Mouse (Mus musculus) liver, embryonic 13.5 days (tissue): ENCODE data around the gene Acbd6. TPM values are rescaled to one million over a fixed set of nuclear protein-coding genes. Genes with fewer than 3 reads are reported as not detected.

ENCODE experiments used
- ATAC-seq: fragments of 200-750 bp; cut with Nextera tagmentation; 2 replicates; pipeline ENCODE4 v1.8.0; 2017; ENCODE audit warnings: low read depth, mild to moderate bottlenecking, moderate number of reproducible peaks, moderate library complexity
- DNase-seq: peaks from one replicate; pipeline ENCODE4 v3.0.0; 2022
- H3K27ac ChIP-seq: fragments of 300-500 bp; sonication (generic); 2 replicates; pipeline ENCODE4 v1.5.1; 2015; ENCODE audit warnings: moderate library complexity, mild to moderate bottlenecking, inconsistent platforms
- H3K27me3 ChIP-seq: fragments of 300-500 bp; sonication (generic); 2 replicates; pipeline ENCODE4 v1.6.1; 2015; ENCODE audit warnings: mild to moderate bottlenecking, inconsistent platforms
- H3K36me3 ChIP-seq: fragments of 300-500 bp; sonication (generic); 2 replicates; pipeline ENCODE4 v1.6.1; 2015; ENCODE audit warnings: mild to moderate bottlenecking, inconsistent platforms
- H3K4me1 ChIP-seq: fragments of 300-500 bp; sonication (generic); replicated peaks from 2 replicates; pipeline ENCODE4 v1.6.1; 2015; ENCODE audit warnings: inconsistent platforms
- H3K4me2 ChIP-seq: fragments of 300-500 bp; sonication (generic); 2 replicates; pipeline ENCODE4 v1.6.1; 2015; ENCODE audit warnings: inconsistent platforms, mild to moderate bottlenecking, moderate library complexity
- H3K4me3 ChIP-seq: fragments of 300-500 bp; sonication (generic); replicated peaks from 2 replicates; pipeline ENCODE4 v1.5.1; 2015; ENCODE audit warnings: mild to moderate bottlenecking, inconsistent platforms
- H3K9ac ChIP-seq: fragments of 300-500 bp; sonication (generic); 2 replicates; pipeline ENCODE4 v1.6.1; 2015; ENCODE audit warnings: mild to moderate bottlenecking, inconsistent platforms
- H3K9me3 ChIP-seq: fragments of 300-500 bp; sonication (generic); replicated peaks from 2 replicates; pipeline ENCODE4 v1.6.1; 2016; ENCODE audit warnings: inconsistent platforms
- WGBS: fragments of 180-500 bp; shearing (Covaris S2); methylation state at CpG from one replicate; pipeline ENCODE4 v1.1.7; 2015; ENCODE audit not compliant: insufficient replicate concordance; 5-methylcytosine and 5-hydroxymethylcytosine counted together
- polyA plus RNA-seq: library from polyadenylated mRNA; unstranded; fragments of >200 nt; fragmentation: Nextera tagmentation; extraction: Ambion mirVana; gene quantifications from 2 replicates; pipeline ENCODE4 v1.2.1, GENCODE M21; 2015

The Acbd6 gene
- polyA plus RNA-seq, 1 experiment from 2014 or later: 58.1 TPM

DNA sequence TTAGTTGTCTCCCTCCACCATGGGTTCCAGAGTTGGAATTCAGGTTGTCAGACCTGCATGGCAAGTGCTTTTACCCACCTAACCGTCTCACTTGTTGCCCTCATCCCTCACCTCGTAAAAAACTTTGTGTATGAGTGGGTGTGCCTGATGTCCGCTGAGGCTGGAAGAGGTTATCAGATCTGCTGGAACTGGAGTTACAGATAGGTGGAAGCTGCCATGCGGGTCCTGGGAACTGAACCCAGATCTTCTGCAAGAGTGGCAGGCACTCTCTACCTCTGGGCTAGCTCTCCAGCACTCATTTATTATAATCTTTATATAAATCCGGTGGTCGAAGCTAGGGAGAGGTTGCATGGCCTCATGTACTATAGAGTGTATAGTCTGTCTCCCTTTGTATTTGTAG, 4.3 kb downstream of the Acbd6 start:
- Histone ChIP-seq H3K27me3 (no peaks in the 10 kb centered on the region), H3K4me3 (no peak overlapping the region), H3K27ac (no peak overlapping the region), H3K36me3 (peaks cover 23% of the 10 kb centered on the region), H3K4me1 (peaks cover 44% of the 10 kb centered on the region), H3K9me3 (no peaks in the 10 kb centered on the region), H3K4me2 (peak overlapping the region; percentile 25), H3K9ac (no peak overlapping the region)
- 32% methylated on average over 6 of the region's 6 CpGs for WGBS
- peak; percentile 22 for ATAC-seq
- DNase-seq: no peak

DNA sequence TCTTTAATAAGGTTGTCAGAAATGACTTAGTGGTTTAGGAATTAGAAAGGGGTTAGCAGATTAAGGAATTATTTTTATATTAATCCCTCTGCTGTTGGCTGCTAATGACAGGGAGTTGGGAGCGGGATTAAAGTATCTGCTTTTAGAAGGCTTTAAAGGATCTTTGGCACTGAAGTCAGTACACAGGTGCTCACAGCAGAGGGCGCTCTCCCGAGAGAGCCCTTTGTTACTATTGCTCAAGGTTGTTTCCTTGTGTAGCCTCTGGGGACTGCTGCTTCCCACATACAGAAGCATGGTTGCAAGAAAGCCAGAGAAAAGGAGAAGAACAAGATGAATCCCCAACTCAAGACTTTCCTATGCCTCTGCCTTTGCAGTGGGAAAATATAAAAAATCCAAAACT, 6.8 kb downstream of the Acbd6 start:
- 28% methylated on average over 3 of the region's 3 CpGs for WGBS
- no peak for ATAC-seq

DNA sequence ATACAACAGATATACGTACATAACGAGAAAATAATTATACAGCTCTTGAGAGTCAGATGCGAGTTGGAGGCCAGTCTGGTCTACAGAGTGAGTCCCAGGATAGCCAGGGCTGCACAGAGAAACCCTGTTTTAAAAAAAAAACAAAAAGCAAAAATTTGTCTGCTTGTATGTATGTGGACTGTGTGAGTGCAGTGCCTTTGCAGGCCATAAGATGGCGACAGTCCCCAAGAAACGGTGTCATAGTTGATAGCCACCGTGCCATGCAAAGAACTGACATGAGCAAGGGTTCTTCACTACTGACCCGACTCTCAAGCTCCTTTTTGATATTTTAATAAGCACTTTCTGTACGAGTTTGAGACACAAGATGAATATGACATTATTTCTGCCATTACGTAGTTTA, 10.2 kb downstream of the Acbd6 start:
- ATAC-seq (no peak), DNase-seq (no peak)
- H3K9me3 ChIP-seq: 0 out of 2 replicates have a peak, but pooled peaks cover 7% of the 10 kb centered on the region
- H3K4me1 ChIP-seq: peaks cover 3% of the 10 kb centered on the region; the same call in 1 of the 2 replicates
- no peaks in the 10 kb centered on the region for H3K27me3 ChIP-seq
- peaks cover 57% of the 10 kb centered on the region for H3K36me3 ChIP-seq
- WGBS: 90% methylated on average over 9 of the region's 9 CpGs
- no peak overlapping the region for H3K4me3 ChIP-seq
- H3K9ac ChIP-seq: no peak overlapping the region
- H3K4me2 ChIP-seq: no peak overlapping the region
- H3K27ac ChIP-seq: no peak overlapping the region

More for the DNA sequence above, 6.8 kb downstream of the Acbd6 start:
- no peak overlapping the region for H3K9ac ChIP-seq
- peaks cover 34% of the 10 kb centered on the region for H3K4me1 ChIP-seq
- no peak for DNase-seq
- H3K36me3 ChIP-seq: peaks cover 40% of the 10 kb centered on the region
- H3K4me3 ChIP-seq: no peak overlapping the region
- H3K27me3 ChIP-seq: no peaks in the 10 kb centered on the region
- H3K27ac ChIP-seq: no peak overlapping the region
- H3K4me2 ChIP-seq: no peak overlapping the region
- 0 out of 2 replicates have a peak, but pooled peaks cover 7% of the 10 kb centered on the region for H3K9me3 ChIP-seq

DNA sequence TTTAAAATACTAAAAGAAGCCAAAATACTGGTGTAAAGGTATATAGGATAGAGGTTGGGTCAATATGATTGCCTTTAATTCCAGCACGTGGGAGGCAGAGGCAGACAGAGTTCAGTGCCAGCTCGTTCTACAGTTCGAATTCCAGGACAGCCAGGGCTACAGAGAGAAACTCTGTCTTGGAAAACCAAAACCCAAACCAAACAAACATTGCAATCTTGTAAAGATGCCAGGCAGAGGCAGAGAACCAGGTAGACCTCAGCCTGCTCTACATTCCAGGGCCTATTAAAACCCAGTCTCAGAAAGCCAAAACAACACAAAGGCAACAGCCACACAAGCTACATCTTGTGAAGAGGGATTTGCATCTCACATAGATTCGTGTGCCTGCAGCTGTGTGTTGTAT, 11.4 kb downstream of the Acbd6 start:
- no peak for ATAC-seq
- Histone ChIP-seq H3K36me3 (peaks cover 57% of the 10 kb centered on the region), H3K27me3 (no peaks in the 10 kb centered on the region), H3K9ac (no peak overlapping the region), H3K9me3 (0 out of 2 replicates have a peak, but pooled peaks cover 7% of the 10 kb centered on the region), H3K27ac (no peak overlapping the region), H3K4me2 (no peak overlapping the region), H3K4me1 (no peaks in the 10 kb centered on the region), H3K4me3 (no peak overlapping the region)
- 81% methylated on average over 4 of the region's 4 CpGs for WGBS
- no peak for DNase-seq

DNA sequence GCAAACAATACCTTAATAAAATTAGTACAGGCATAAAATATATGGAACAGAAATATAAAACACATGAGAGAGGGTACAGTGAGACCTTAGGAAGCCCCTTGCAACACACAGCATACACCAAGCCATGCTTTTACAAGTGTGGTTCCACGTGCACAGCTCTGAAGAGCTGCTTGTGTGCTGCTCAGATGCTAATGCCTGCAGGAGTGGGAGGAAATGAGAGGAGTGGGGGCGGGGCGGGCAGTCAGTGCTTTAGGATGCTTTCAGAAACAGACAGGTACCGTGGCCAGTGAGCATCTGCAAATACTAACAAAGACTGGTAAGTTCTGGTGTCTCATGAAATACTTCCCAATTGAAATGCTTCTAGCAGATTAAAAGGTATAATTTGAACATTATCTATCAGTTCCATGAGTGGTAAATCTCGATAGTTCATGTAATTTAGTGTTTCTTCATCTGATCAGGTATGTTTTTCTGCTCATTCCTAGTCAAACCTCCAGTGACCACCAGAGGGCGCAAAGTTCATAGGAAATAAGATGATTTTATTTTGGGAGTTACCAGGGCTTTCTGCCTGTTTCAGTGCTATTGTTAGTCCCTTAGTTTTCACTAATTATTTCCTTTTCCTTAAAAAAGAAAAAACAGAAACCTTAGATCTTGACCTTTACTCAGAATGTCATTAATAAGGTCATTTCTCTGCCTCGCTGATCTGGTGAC, 17.2 kb downstream of the Acbd6 start:
- Histone ChIP-seq H3K27ac (no peak overlapping the region), H3K36me3 (peaks cover 15% of the 10 kb centered on the region), H3K27me3 (no peaks in the 10 kb centered on the region), H3K9ac (no peak overlapping the region), H3K4me2 (no peak overlapping the region), H3K4me3 (no peak overlapping the region), H3K9me3 (no peaks in the 10 kb centered on the region), H3K4me1 (no peaks in the 10 kb centered on the region)
- ATAC-seq: no peak
- DNase-seq: no peak
- WGBS: 35% methylated on average over 7 of the region's 7 CpGs

DNA sequence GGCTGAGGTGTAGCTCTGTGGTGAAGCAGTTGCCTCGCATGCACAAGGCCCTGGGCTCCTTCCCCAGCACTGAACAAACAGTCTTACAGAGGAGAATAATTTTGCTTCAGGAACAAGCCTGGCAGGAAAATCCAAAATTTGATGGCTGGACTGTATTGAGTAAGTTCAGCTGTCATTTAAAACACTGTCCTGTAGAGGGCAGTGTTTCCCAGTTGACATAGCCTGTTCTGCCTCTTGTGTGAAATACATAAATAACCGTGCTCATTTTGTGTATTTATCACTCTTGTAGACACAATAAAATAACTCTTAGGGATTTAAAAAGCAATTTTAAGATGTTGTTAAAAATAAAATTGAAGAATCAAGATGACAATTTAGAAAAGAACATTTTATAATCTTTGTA, 18.5 kb downstream of the Acbd6 start:
- H3K4me2 ChIP-seq: no peak overlapping the region
- H3K27ac ChIP-seq: no peak overlapping the region
- H3K9ac ChIP-seq: no peak overlapping the region
- DNase-seq (no peak), ATAC-seq (no peak)
- no peaks in the 10 kb centered on the region for H3K9me3 ChIP-seq
- no peaks in the 10 kb centered on the region for H3K4me1 ChIP-seq
- WGBS: 32% methylated on average over 2 of the region's 2 CpGs
- no peak overlapping the region for H3K4me3 ChIP-seq
- H3K27me3 ChIP-seq: no peaks in the 10 kb centered on the region
- H3K36me3 ChIP-seq: peaks cover 13% of the 10 kb centered on the region

DNA sequence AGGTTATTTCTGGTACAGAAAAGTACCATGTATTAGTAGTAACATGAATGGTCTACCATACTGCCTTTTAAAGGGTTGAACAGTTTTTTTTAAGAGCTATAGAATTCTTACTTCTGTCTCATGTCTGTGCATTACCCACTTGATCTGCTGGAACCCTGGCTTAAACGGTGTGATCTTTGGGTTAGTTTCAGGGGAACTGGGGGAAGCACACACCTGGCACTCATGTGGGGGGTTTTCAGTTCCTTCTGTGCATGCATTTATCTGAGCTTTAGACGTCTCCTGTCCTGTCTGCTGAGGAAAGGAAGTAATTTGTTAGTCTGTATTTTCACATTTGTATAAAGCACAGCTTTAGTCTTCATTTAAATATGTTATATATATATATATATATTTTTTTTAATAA, 19.4 kb downstream of the Acbd6 start:
- Histone ChIP-seq H3K36me3 (peaks cover 7% of the 10 kb centered on the region), H3K9ac (no peak overlapping the region), H3K4me2 (no peak overlapping the region), H3K4me1 (no peaks in the 10 kb centered on the region), H3K27me3 (no peaks in the 10 kb centered on the region), H3K9me3 (no peaks in the 10 kb centered on the region), H3K27ac (no peak overlapping the region), H3K4me3 (no peak overlapping the region)
- 74% methylated on average over 2 of the region's 2 CpGs for WGBS
- DNase-seq (no peak), ATAC-seq (no peak)

DNA sequence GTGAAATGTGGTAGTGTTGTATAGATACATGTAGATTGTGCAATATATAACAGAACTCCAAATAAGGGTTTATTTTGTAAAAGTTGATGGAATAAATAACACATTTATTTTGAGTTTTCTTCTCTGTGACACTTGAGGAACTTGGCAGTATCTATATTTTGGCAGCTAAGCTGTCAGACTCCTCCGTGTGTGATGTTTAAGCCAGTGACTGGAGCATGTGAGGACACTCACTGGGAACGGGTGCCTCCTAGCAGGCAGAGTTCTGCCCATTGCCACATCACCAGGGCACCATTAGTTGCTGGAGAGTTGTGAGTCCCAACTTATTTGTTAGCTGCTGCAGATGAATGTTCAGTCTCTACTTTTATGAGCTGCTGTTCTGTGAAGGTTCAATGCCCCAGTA, 30.0 kb downstream of the Acbd6 start:
- Histone ChIP-seq H3K4me1 (no peaks in the 10 kb centered on the region), H3K9me3 (no peaks in the 10 kb centered on the region), H3K27me3 (no peaks in the 10 kb centered on the region), H3K27ac (no peak overlapping the region), H3K9ac (no peak overlapping the region), H3K36me3 (0 out of 2 replicates have a peak, but pooled peaks cover 4% of the 10 kb centered on the region), H3K4me2 (no peak overlapping the region), H3K4me3 (no peak overlapping the region)
- DNase-seq (no peak), ATAC-seq (no peak)
- 75% methylated on average over 2 of the region's 2 CpGs for WGBS

DNA sequence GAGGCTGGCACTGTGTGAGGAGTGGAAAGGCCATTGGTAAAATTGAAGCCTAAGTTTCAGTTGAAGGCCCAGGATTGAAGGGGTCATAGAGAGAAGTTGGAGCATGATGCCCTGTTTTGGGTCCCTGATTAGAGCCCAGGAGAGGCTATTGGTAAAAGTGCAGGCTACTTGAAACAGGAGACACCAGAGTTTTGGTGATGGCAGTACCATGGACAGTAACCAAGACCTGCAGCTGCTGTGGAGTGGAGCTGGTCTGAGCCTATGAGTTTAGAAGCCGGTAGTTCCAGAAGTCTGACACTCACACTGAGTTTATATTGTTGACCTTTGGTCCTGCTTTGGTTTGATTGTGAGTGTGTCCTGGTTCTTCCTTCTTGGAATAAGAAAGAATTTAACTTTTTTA, 36.2 kb downstream of the Acbd6 start:
- no peak overlapping the region for H3K4me3 ChIP-seq
- ATAC-seq: no peak

DNA sequence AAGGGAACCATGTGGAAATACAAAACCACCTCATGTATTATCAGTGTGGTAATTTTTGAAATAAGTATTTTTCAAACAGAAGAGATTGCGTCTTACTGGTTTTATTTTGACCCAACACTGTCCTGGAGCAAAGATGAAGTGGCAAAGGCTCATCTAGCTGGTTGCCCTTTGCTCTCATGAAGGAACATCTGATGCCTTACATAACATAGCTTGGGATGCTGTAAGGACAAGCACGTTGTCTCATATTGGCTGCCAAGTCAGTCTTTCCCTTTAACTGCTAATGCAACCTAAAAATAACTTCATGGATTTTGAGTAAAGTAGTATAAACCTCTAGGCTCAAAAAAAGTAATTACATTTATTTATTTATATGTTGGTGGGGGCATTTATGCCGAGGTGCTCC, 38.7 kb downstream of the Acbd6 start:
- DNase-seq: no peak
- WGBS: 80% methylated on average over 3 of the region's 3 CpGs

More for the DNA sequence above, 36.2 kb downstream of the Acbd6 start:
- Histone ChIP-seq H3K27me3 (no peaks in the 10 kb centered on the region), H3K27ac (no peak overlapping the region), H3K9ac (no peak overlapping the region), H3K4me1 (no peaks in the 10 kb centered on the region), H3K9me3 (no peaks in the 10 kb centered on the region), H3K36me3 (no peaks in the 10 kb centered on the region), H3K4me2 (no peak overlapping the region)
- DNase-seq: no peak
- 67% methylated on average over 1 of the region's 1 CpGs for WGBS

DNA sequence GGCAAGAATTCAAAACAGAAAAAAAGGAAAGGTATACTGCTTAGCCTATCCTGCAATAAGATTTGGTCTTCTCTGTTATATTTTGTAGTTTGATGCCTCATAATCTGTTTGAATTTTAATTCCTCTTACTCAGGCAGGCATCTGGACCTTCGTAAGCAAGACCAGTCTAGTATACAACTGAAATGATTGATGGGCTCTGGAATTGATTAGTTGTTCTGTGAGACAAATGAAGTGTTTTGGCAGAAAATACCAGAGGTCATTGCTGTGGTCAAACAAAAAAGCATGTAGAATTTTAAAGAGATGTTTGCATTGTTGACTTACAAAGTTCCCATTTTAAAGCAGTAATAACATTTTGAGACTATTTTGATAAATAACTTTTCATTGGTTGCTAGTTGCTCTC, 46.8 kb downstream of the Acbd6 start:
- H3K9me3 ChIP-seq: no peaks in the 10 kb centered on the region
- H3K4me2 ChIP-seq: no peak overlapping the region
- H3K4me3 ChIP-seq: no peak overlapping the region
- no peak overlapping the region for H3K9ac ChIP-seq
- no peak for ATAC-seq
- H3K27me3 ChIP-seq: no peaks in the 10 kb centered on the region
- WGBS: 79% methylated on average over 1 of the region's 1 CpGs
- H3K4me1 ChIP-seq: no peaks in the 10 kb centered on the region
- H3K27ac ChIP-seq: no peak overlapping the region
- no peaks in the 10 kb centered on the region for H3K36me3 ChIP-seq
- DNase-seq: no peak

More for the DNA sequence above, 38.7 kb downstream of the Acbd6 start:
- no peak overlapping the region for H3K4me3 ChIP-seq
- no peak for ATAC-seq
- H3K9me3 ChIP-seq: no peaks in the 10 kb centered on the region
- H3K36me3 ChIP-seq: no peaks in the 10 kb centered on the region
- H3K9ac ChIP-seq: no peak overlapping the region
- H3K27ac ChIP-seq: no peak overlapping the region
- H3K4me1 ChIP-seq: no peaks in the 10 kb centered on the region
- no peak overlapping the region for H3K4me2 ChIP-seq
- no peaks in the 10 kb centered on the region for H3K27me3 ChIP-seq
